Mouse (Mus musculus): ENCODE measurements at regions not wholly inside any gene's neighbourhood (a gene's known extent, or its start where the extent isn't known, plus 50 kb on each side); places are given as distances from the start of the nearest gene placed in this dataset.

GRCm38 (mm10) chr2:171737761-171738160, 305.5 kb downstream of the Cbln4 start:
- no peak overlapping the region for H3K4me3 ChIP-seq (ENCODE audit: low read depth, low read length)
- H3K9me3 ChIP-seq (ENCODE audit: low read length): no peaks in the 10 kb centered on the region
- DNase-seq (ENCODE audit: low spot score): no peak
- no peaks in the 10 kb centered on the region for H3K36me3 ChIP-seq (ENCODE audit: insufficient read depth, low read length)
- H3K4me2 ChIP-seq (ENCODE audit: low read depth, low read length, poor library complexity, severe bottlenecking): no peak overlapping the region
- H3K27me3 ChIP-seq (ENCODE audit: insufficient read depth, low read length): no peaks in the 10 kb centered on the region
- TF ChIP-seq CTCF (IDR thresholded peaks at IDR 0.05): no peak
- H3K4me1 ChIP-seq (ENCODE audit: insufficient read depth, low read length): no peaks in the 10 kb centered on the region
- H3K27ac ChIP-seq (ENCODE audit: low read depth, low read length): no peak overlapping the region
- ATAC-seq (ENCODE audit: low FRiP score): no peak
- H3K9ac ChIP-seq (replicated peaks; ENCODE audit: low read length, poor library complexity, severe bottlenecking): no peak overlapping the region
- 88% methylated on average over 8 of the region's 8 CpGs for WGBS

GRCm38 (mm10) chr2:171735061-171735490, 308.2 kb downstream of the Cbln4 start:
- 92% methylated on average over 14 of the region's 14 CpGs for WGBS
- DNase-seq (ENCODE audit: low spot score): no peak
- Histone ChIP-seq H3K9ac (replicated peaks; ENCODE audit: low read length, poor library complexity, severe bottlenecking) (no peak overlapping the region), H3K4me1 (ENCODE audit: insufficient read depth, low read length) (no peaks in the 10 kb centered on the region), H3K9me3 (ENCODE audit: low read length) (no peaks in the 10 kb centered on the region), H3K4me2 (ENCODE audit: low read depth, low read length, poor library complexity, severe bottlenecking) (no peak overlapping the region), H3K27ac (ENCODE audit: low read depth, low read length) (no peak overlapping the region), H3K36me3 (ENCODE audit: insufficient read depth, low read length) (no peaks in the 10 kb centered on the region), H3K27me3 (ENCODE audit: insufficient read depth, low read length) (no peaks in the 10 kb centered on the region), H3K4me3 (ENCODE audit: low read depth, low read length) (no peak overlapping the region)
- no peak for TF ChIP-seq CTCF (IDR thresholded peaks at IDR 0.05)
- no peak for ATAC-seq (ENCODE audit: low FRiP score)

DNA sequence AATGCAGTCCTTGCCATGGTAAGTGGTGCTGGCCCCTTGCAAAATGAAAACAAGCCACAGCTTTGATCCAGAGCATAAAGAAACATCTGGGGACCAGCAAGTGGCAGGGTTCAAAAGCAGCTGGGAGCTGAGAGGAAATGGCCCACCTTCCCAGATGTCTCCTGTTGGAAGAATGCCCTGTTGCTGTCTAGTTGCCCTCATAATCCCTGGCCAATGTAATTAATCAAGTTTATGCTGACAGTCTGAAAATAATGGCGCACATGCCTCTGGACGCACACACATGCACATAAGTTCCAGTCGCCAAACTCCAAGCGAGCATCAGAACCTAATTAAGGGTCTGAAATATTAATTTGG, 308.7 kb downstream of the Cbln4 start:
- 82% methylated on average over 4 of the region's 4 CpGs for WGBS
- no peaks in the 10 kb centered on the region for H3K36me3 ChIP-seq (ENCODE audit: insufficient read depth, low read length)
- no peak overlapping the region for H3K27ac ChIP-seq (ENCODE audit: low read depth, low read length)
- no peak overlapping the region for H3K4me2 ChIP-seq (ENCODE audit: low read depth, low read length, poor library complexity, severe bottlenecking)
- ATAC-seq (ENCODE audit: low FRiP score) (no peak), DNase-seq (ENCODE audit: low spot score) (no peak)
- H3K4me3 ChIP-seq (ENCODE audit: low read depth, low read length): no peak overlapping the region
- H3K9ac ChIP-seq (replicated peaks; ENCODE audit: low read length, poor library complexity, severe bottlenecking): no peak overlapping the region
- no peaks in the 10 kb centered on the region for H3K27me3 ChIP-seq (ENCODE audit: insufficient read depth, low read length)
- no peaks in the 10 kb centered on the region for H3K9me3 ChIP-seq (ENCODE audit: low read length)
- H3K4me1 ChIP-seq (ENCODE audit: insufficient read depth, low read length): no peaks in the 10 kb centered on the region
- TF ChIP-seq CTCF (IDR thresholded peaks at IDR 0.05): no peak

DNA sequence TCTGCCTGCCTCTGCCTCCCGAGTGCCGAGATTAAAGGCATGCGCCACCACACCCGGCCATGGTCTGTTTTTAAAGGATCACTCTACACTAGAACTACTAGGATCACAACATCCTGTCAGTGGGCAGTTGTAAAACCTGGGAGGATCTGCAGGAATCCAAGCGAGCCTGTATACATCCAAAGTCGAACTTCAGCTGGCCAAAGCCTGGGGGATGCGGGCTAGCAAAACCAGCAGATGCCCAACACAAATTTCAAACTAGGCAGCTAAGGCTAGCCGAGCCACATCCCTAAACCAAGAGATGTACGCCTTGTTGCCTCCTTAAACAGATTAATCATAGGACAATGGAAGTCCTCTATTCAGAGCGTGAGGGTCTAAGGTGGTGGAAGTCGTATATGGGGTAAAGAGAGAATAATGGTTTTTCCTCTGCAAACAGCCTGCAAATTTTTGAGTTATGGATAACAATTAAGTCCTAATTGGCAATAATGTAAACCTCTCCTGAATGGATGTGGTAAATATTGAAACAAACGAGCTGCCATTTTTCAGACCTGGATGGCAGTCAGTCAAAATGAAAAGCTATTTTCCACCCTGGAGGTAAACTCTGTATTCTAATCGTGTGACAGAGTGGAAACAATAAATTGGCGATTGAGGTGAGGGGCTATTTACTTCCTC, 309.2 kb downstream of the Cbln4 start:
- no peak overlapping the region for H3K9ac ChIP-seq (replicated peaks; ENCODE audit: low read length, poor library complexity, severe bottlenecking)
- WGBS: 80% methylated on average over 14 of the region's 14 CpGs
- H3K27ac ChIP-seq (ENCODE audit: low read depth, low read length): no peak overlapping the region

GRCm38 (mm10) chr2:171719269-171719668, 324.0 kb downstream of the Cbln4 start:
- no peaks in the 10 kb centered on the region for H3K4me1 ChIP-seq (ENCODE audit: insufficient read depth, low read length)
- no peak overlapping the region for H3K9ac ChIP-seq (replicated peaks; ENCODE audit: low read length, poor library complexity, severe bottlenecking)
- no peak overlapping the region for H3K4me3 ChIP-seq (ENCODE audit: low read depth, low read length)
- no peaks in the 10 kb centered on the region for H3K27me3 ChIP-seq (ENCODE audit: insufficient read depth, low read length)
- TF ChIP-seq CTCF (IDR thresholded peaks at IDR 0.05): no peak
- WGBS: 80% methylated on average over 5 of the region's 5 CpGs
- no peak overlapping the region for H3K4me2 ChIP-seq (ENCODE audit: low read depth, low read length, poor library complexity, severe bottlenecking)
- no peaks in the 10 kb centered on the region for H3K36me3 ChIP-seq (ENCODE audit: insufficient read depth, low read length)
- DNase-seq (ENCODE audit: low spot score) (no peak), ATAC-seq (ENCODE audit: low FRiP score) (no peak)
- no peak overlapping the region for H3K27ac ChIP-seq (ENCODE audit: low read depth, low read length)
- no peaks in the 10 kb centered on the region for H3K9me3 ChIP-seq (ENCODE audit: low read length)

More for the DNA sequence above, 309.2 kb downstream of the Cbln4 start:
- TF ChIP-seq CTCF (IDR thresholded peaks at IDR 0.05): no peak
- Histone ChIP-seq H3K4me2 (ENCODE audit: low read depth, low read length, poor library complexity, severe bottlenecking) (no peak overlapping the region), H3K27me3 (ENCODE audit: insufficient read depth, low read length) (no peaks in the 10 kb centered on the region), H3K4me3 (ENCODE audit: low read depth, low read length) (no peak overlapping the region), H3K4me1 (ENCODE audit: insufficient read depth, low read length) (no peaks in the 10 kb centered on the region), H3K36me3 (ENCODE audit: insufficient read depth, low read length) (no peaks in the 10 kb centered on the region), H3K9me3 (ENCODE audit: low read length) (no peaks in the 10 kb centered on the region)
- ATAC-seq (ENCODE audit: low FRiP score) (no peak), DNase-seq (ENCODE audit: low spot score) (no peak)

DNA sequence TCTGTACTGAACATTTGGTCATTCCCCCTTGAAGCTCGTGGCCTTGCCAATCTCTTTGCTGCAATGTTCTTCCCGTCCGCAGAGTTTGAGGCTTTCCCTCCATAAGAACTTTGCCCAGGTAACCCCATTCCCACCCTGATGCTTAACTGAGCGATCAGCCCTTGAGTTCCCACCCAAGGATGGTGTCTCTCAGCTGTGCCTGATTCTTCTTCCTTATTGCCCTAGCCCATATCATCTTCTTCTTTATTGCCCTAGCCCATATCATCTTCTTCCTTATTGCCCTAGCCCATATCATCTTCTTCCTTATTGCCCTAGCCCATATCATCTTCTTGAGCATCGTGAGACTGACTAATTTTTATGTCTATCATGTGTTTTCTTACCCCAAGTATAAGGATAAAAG, 324.4 kb downstream of the Cbln4 start:
- Histone ChIP-seq H3K4me2 (ENCODE audit: low read depth, low read length, poor library complexity, severe bottlenecking) (no peak overlapping the region), H3K4me1 (ENCODE audit: insufficient read depth, low read length) (no peaks in the 10 kb centered on the region), H3K4me3 (ENCODE audit: low read depth, low read length) (no peak overlapping the region), H3K9ac (replicated peaks; ENCODE audit: low read length, poor library complexity, severe bottlenecking) (no peak overlapping the region), H3K9me3 (ENCODE audit: low read length) (no peaks in the 10 kb centered on the region), H3K27ac (ENCODE audit: low read depth, low read length) (no peak overlapping the region), H3K36me3 (ENCODE audit: insufficient read depth, low read length) (no peaks in the 10 kb centered on the region), H3K27me3 (ENCODE audit: insufficient read depth, low read length) (no peaks in the 10 kb centered on the region)
- no peak for TF ChIP-seq CTCF (IDR thresholded peaks at IDR 0.05)
- 94% methylated on average over 5 of the region's 5 CpGs for WGBS
- ATAC-seq (ENCODE audit: low FRiP score): no peak
- DNase-seq (ENCODE audit: low spot score): no peak
